Mouse (Mus musculus) natural killer cell, adult 2 months (primary cell): ENCODE measurements around the gene B4galnt1.

Experiments used
- DNase-seq, 2 experiments: peaks; one replicate each; pipeline ENCODE4 v3.0.0; 2022; ENCODE audit warnings: low spot score in 2 of 2

The B4galnt1 gene

GRCm38 (mm10) chr10:127170002-127170401 lies 5.0 kb downstream of the B4galnt1 start:
- no peak for DNase-seq

GRCm38 (mm10) chr10:127170837-127171272 lies 5.8 kb downstream of the B4galnt1 start:
- DNase-seq, result peak; percentile 84 to 89

DNA sequence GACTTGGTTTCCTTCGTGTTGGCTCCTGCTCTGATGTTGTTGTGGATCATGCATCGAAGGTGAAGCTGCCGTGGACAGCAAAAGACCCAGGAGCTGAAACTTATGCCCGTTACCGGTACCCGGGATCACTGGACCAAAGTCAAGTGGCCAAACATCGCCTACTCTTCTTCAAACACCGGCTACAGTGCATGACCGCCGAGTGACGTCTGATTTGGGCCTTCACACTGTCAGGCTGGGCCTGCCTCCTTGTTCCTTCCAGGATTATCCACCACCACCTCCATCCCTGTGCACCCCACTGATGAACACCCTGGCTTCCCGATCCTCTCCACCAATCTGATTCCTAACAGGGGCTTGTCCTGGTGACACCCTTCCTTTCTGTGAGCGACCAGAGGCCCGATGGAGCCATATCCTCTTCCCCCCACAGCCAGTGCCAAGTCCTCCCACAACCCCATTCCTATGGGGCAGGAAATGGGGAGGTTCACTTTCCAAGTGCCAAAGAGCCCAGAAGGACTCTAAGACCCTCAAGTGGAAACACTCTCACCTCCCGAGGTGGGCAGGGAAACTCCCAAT lies 6.7 kb downstream of the B4galnt1 start:
- DNase-seq, result no peak

DNA sequence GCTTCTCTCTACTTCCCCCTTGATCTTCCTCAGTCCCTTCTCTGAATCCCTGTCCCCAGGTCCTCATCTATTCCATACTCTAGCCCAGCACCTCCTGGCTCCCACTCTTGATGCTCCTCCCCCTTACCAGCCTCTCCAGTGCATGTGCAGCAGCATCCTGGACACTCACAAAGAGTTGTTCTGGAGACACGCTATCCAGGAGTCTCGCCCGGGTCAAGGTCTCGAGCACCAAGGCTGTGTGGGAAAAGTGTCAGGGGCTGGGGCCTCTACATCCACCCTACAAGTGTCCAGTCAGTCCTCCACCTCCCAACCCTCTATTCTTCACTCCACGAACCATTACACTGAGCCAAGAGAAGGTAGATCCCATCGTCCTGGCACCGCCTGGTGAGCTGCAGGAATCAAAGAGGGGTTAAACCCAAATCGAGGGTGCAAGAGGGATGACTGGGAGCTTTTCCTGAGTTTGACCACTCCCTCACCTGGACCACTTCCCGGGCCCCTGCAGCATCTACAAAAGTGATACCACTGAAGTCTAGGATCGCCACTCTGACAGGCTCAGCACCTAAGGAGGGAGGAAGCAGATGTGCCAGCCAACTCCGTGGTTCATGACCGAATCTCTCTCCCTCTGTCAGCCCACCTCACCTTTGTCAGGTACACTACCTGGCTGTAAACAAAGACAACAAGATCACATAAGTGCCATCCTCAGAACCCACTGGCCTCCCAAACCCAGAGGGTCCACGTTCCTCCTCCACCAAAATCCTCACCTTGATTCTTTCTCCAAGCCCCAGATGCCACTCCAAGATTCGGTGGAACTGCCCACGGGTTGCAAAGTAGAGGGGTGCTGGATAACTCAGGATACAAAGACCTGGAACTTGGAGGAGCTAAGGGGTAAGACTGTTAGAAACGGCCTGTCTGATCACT lies 8.4 kb downstream of the B4galnt1 start:
- DNase-seq, result no peak

DNA sequence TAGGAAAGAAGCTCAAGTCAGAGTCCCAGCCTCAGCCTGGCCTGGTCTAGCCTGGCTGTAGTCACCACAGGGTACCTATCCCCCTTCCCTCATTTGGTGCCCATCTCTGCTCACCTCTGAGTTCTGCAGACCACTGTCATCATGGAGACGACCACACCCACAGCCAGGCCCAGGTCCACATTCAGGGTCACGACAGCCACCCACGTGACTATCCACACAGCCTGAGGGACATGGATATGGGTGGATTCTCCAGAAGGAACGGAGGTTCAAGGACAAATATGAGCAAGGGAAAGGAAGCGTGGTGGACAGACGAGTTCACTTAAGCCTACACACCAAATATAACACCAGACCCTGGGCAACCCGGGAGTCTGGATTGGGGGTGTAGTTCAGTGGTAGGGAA lies 9.1 kb downstream of the B4galnt1 start:
- no peak for DNase-seq

GRCm38 (mm10) chr10:127176228-127176627 lies 11.2 kb downstream of the B4galnt1 start:
- no peak for DNase-seq

DNA sequence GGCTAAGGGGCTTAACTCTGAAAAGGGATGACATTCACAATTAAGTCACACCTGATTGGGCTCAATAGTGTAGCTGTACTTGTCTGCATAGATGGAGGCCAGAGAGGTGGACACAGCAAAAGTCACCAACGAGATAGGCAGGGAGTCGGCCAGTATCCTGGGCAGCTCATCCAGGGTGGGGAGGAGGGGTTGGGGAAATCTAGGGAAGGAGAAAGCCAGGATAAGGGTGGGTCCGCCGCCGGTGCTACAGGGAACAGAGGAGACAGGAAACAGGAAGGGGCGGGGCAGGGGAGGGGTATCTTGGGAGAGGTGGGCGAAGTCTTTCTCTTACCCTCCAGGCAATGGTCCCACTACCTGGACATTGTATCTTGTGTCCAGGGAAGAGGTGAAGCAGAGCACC lies 11.7 kb downstream of the B4galnt1 start:
- DNase-seq, result no peak

- no peak for DNase-seq
These were observed 12.2 kb downstream of the B4galnt1 start for GRCm38 (mm10) chr10:127177235-127177634.

DNA sequence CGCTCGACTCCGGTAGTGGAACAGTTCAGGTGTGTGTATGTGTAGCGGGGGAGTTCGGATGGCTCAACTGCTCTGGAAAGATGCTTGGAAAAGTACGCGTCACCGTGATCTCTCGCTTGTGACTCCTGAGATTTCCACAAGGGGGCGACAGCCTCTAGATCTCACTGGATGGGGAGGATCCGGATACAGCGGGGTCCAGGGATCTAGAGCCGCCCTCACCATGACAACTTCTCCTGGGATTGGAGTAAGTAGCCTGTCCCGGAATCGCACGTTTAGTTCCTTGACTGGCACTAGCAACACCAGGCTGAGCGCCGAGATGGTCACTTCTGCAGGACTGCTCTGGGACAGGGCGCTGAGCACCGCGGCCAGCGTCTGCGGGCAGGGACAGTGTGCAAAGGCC lies 12.7 kb downstream of the B4galnt1 start:
- DNase-seq, result no peak

GRCm38 (mm10) chr10:127178286-127179027 lies 13.4 kb downstream of the B4galnt1 start:
- no peak for DNase-seq

GRCm38 (mm10) chr10:127179871-127180694 lies 15.1 kb downstream of the B4galnt1 start, which contains the start of gene Slc26a10:
Slc26a10 (minus strand) TSS chr10:127180645.
- no peak for DNase-seq

GRCm38 (mm10) chr10:127180695-127181047 lies 15.6 kb downstream of the B4galnt1 start:
- no peak for DNase-seq

GRCm38 (mm10) chr10:127181566-127181965 lies 16.5 kb downstream of the B4galnt1 start:
- no peak for DNase-seq

- DNase-seq, result no peak
These were observed 17.6 kb downstream of the B4galnt1 start for GRCm38 (mm10) chr10:127182624-127183023.

DNA sequence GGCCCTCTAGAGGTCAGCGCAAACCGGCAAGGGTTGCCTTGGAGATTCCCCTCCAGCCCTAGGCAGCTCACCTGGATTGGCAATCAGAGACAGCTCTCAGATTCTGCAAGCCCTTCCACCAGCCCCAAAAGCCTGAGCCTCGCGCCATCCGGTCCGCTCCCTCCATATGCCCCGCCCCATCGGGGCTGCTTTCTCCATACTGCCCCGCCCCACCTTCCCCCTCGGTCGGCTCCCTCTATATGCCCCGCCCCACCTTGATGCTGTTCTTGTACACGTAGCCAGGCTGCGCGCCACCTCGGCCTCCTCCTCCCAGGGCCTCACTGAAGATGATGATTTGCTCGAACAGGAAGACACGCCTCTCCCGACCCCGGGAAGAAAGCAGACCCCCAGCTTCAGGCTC lies 18.7 kb downstream of the B4galnt1 start:
- no peak for DNase-seq

GRCm38 (mm10) chr10:127185101-127185500 lies 20.1 kb downstream of the B4galnt1 start:
- DNase-seq, result no peak

- DNase-seq, result no peak
These were observed 20.5 kb downstream of the B4galnt1 start for GRCm38 (mm10) chr10:127185506-127185905.

GRCm38 (mm10) chr10:127186451-127186850 lies 21.4 kb downstream of the B4galnt1 start:
- no peak for DNase-seq

DNA sequence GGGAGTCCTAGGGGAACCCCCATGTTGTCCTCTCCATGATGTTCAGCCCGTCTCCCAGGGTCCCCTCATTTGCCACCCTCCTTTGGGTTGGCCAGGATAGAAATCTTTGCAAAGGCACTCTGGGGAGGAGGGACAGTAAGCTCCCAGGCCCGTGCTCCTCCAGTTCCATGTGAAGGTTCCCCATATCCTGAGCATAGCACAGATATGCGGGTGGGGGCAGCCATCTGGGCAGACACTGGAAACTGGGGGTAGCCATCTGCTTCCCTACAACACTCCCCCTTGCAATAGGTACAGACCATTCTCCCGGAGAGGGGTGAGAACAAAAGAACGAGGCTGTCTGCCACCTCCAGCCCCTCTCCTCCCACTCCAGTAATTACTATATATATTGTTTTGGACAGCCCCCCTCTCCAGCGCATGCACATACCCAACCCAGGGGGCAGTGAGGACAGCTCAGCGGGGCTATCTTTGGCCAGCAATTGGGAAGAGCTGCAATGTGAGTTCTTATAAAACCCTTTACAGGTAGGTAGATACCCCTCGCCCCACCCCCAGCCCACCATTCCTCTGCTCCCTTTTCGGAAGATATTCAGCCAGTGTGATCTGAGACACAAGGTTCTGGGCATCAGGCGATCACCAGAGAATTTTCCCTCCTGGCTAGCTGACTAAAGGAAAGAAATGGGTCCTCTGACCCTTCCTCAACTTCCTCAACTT lies 22.5 kb downstream of the B4galnt1 start:
- no peak for DNase-seq

- DNase-seq, result no peak
These were observed 23.0 kb downstream of the B4galnt1 start for GRCm38 (mm10) chr10:127188079-127188453.
